Mouse (Mus musculus): ENCODE results near the gene Ms4a4d. TPM values are rescaled to one million over a fixed set of nuclear protein-coding genes. Genes with fewer than 3 reads are reported as not detected.
"Not testable (repeated sequence)": the region's sequence is repeated elsewhere in the genome, so short reads cannot be mapped to it uniquely, and the experiment has no call there.

Ms4a4d gene
- total RNA-seq, 2 experiments from 2014 or later, result 1.5 TPM

DNA sequence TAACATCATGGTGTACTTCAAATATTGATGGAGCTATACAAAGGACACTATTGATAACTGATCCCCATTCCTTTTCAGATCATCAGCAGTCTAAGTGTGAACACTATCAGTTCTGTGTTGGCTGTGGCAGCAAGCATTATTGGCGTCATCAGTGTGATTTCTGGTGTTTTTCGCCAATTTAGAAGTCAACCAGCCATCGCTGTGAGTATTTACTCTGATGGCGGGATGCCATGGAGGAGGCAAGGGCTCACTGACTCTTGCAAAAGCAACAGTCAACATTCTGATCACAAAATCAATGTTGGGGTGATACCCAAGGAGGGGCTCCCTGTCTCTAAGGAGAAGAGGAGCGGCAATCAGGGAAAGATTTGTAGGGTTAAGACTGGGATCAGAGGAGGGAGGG lies 18.1 kb downstream of the Ms4a4d start:
- intact Hi-C loops (cut with DNase I), result no loop called here

DNA sequence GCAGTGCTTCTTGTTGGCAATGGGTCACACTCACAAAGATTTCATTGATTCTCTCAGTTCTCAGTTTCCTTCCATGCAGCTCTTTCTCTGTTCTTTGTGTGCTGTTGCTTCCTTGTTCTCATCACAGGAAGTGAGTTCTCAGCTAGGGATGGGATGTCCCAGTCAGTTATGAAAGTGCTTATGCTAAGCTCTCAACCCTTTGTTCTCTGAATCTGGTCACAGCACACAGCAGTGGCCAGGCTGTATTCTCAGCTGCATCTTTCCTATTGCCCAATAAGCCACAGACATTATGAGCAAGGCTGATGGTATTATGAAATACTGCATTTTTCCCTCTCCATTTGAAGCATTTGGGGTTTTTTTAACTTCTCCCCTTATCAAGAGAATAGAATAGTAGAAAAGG lies 23.0 kb downstream of the Ms4a4d start:
- DNase-seq; intact Hi-C loops (cut with DNase I): not testable (repeated sequence)

More for the DNA sequence above, 18.1 kb downstream of the Ms4a4d start:
- DNase-seq, result no peak

DNA sequence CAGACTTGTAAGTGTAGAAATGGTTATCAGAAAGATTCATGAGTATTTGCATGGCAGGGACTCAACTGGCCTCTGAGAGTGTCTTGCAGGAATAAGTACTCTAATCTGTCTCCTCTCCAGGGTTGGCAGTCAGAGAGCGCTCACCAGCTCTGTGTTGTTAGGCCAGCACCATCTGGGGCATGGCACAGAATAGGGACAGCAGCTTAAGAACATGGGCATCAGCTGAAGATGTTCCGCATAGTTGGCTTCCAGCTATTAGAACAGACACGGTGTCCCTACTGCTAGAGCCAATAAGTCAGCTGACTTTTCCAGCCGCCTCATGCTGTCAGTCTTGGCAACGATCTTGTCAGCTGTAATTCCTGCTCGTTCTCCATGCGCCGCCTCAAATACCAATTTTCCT lies 38.4 kb downstream of the Ms4a4d start:
- intact Hi-C loops (cut with DNase I), result no loop called here
- no peak for DNase-seq

DNA sequence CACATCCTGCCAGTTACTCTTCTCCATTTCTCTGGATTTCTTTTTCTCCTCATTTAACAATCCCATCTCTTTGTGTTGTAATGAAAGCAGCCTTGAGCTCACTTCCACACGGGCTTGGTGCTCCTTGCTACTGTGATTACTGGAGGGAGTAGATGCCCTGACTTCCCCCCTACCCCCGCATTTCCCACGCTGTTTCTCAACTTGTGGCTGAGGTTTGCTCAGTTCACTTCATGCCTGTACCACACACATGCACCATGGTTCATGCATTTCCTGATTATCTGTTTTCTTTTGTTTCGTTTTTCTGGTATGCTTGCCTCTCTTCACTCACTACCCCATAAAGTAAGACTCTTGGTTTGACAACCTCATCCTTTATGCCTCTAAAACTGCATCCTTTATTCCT lies 52.6 kb downstream of the Ms4a4d start:
- DNase-seq, result no peak
- intact Hi-C loops (cut with DNase I), result no loop called here

DNA sequence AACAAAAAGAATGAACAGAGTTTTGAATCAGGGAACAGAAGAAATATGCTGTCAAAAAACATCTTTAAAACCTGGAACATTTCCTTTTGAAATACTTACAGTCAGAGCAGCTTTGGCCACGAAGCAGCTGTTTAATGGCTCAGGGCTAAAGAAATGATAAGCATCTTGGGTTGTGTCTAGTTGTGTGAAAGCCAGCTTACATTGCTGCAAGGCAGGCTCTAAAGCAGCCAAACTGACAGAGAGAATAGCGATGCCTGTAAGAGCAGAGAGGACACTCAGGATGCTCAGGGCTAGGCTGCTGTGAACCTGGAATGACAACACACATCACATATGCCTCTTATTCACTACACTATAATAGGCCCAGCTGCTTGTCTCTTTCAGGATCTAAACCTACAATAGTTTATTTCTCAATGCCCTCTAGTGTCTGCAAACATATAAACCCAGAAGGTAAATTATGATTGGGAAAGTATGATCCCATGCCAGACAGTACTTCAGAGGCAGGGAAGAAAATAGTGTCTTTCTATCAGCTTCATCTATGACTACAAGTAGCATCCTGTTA lies 53.4 kb downstream of the Ms4a4d start:
- DNase-seq, result no peak
- intact Hi-C loops (cut with DNase I), result no loop called here

DNA sequence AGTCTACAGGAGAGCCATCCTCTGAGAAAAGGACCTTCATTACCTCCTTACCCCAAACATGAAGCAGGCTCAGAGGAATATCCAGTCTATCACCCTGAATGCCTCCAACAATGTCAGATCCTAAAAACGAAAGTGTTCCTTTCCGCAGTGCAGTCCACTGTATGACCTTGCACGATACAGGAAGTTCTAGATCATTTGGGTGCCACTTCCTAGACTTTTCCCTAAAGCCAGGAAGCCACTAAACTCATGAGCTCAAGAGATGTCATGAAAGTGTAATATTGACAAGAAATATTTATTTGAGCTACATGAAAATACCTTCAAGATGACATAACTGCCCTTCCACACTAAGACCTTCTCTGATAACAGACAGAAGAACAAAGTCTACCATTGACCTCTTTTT lies 64.7 kb downstream of the Ms4a4d start:
- no peak for DNase-seq
- intact Hi-C loops (cut with DNase I), result loop anchor here (5.0 kb wide), 1 partner anchor 249 kb away; no protein-coding TSS in a partner anchor

DNA sequence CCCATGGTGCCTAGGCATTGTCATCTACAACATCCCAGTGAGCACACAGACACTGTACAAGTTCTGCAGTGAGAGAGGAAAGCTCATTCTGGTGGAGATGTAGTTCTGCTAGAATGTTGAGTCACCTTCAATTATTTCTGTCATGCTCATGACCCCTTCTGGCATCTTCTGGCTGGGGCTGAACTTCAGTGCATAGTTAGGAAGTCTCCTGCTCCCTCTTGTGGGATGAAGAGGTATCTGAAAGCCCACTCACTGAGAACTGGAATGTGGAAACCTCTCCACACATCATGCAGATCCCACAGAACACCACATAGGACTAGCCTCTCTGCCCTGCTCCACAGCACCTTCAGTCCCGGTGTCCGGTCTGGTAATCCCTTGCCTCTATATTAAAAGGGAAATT lies 65.4 kb downstream of the Ms4a4d start:
- DNase-seq, result peak; percentile 49 to 51
- intact Hi-C loops (cut with DNase I), result loop anchor here (5.0 kb wide), 1 partner anchor 250 kb away; no protein-coding TSS in a partner anchor

DNA sequence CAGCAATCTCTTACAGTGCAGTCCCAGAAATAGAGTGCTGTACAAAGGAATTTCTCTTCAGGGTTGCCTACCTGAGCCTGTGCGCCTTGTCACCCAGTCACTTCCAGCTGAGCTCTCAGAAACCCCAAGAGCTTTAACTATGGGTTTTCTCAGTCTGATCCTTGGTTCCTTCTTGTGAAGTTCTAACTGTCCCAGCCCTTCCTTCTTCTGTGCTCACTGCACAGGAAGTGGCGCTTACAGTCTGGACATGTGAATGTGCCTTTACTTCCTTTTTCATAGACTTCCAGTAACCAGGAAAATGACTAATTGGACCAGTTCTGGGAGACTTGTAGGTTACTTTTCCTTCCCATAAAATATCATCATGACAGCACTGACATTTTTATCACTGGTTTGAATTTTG lies 68.0 kb downstream of the Ms4a4d start, which contains the start of gene Ms4a6d:
Gene Ms4a6d (minus strand): TSS at position 247 of the 400 bp plus-strand sequence.
- no peak for DNase-seq
- intact Hi-C loops (cut with DNase I), result loop anchor here (5.0 kb wide), 1 partner anchor 252 kb away; no protein-coding TSS in a partner anchor

Other genes starting within 250 kb of the Ms4a4d start
- gene Ms4a14, start 222.3 kb upstream of the Ms4a4d start, total RNA-seq (2021), result under 1 TPM; 0.10 to 0.12 TPM
- under 1 TPM; 0.89 to 0.97 TPM for gene Ms4a7, start 200.7 kb upstream of the Ms4a4d start, total RNA-seq (2021)
- gene Ms4a4a, start 161.3 kb upstream of the Ms4a4d start, total RNA-seq (2021), result 1 to 10 TPM; 3.0 to 5.7 TPM
- not detected for gene Ms4a4c, start 132.0 kb upstream of the Ms4a4d start, total RNA-seq (2021)
- 1 to 10 TPM; 1.1 to 2.4 TPM for gene Ms4a4b, start 93.2 kb upstream of the Ms4a4d start, total RNA-seq (2021)
- 1 to 10 TPM; 5.5 to 7.1 TPM for gene Ms4a6c, start 67.4 kb upstream of the Ms4a4d start, total RNA-seq (2021)
- under 1 TPM in 1 of 2 experiments, not detected in 1; 0.24 TPM for gene Gm8369, start 50.9 kb upstream of the Ms4a4d start, total RNA-seq (2021)
- 1 to 10 TPM; 2.9 to 4.7 TPM for gene Ms4a6b, start 20.3 kb upstream of the Ms4a4d start, total RNA-seq (2021)
- 1 to 10 TPM; 1.5 to 2.7 TPM for gene Ms4a6d, start 68.0 kb downstream of the Ms4a4d start, total RNA-seq (2021)
- under 1 TPM in 1 of 2 experiments, not detected in 1; 0.47 TPM for gene Ms4a2, start 86.9 kb downstream of the Ms4a4d start, total RNA-seq (2021)
- not detected for gene Ms4a3, start 104.0 kb downstream of the Ms4a4d start, total RNA-seq (2021)
- gene Oosp2, start 123.8 kb downstream of the Ms4a4d start, total RNA-seq (2021), result not detected
- not detected for gene Oosp1, start 154.3 kb downstream of the Ms4a4d start, total RNA-seq (2021)
- not detected for gene Oosp3, start 160.3 kb downstream of the Ms4a4d start, total RNA-seq (2021)
- not detected for gene Gif, start 210.8 kb downstream of the Ms4a4d start, total RNA-seq (2021)
- gene Mrpl16, start 233.6 kb downstream of the Ms4a4d start, total RNA-seq (2021), result 10 to 100 TPM; 90.2 to 93.8 TPM